Mouse (Mus musculus) heart, embryonic 15.5 days (tissue): ENCODE results near the gene Syngr2. TPM values are rescaled to one million over a fixed set of nuclear protein-coding genes. Genes with fewer than 3 reads are reported as not detected.
"Not testable (repeated sequence)": the region's sequence is repeated elsewhere in the genome, so short reads cannot be mapped to it uniquely, and the experiment has no call there.

Experiments
- ATAC-seq: fragments of 200-750 bp; cut with Nextera tagmentation; replicated peaks from 2 replicates; pipeline ENCODE4 v1.8.0; 2017; ENCODE audit warnings: low read depth, moderate TSS enrichment; ENCODE audit not compliant: insufficient number of reproducible peaks, insufficient read depth, low FRiP score
- H3K27ac ChIP-seq: fragments of 300-500 bp; sonication (generic); 2 replicates; pipeline ENCODE4 v1.5.1; 2015; ENCODE audit warnings: mild to moderate bottlenecking, inconsistent platforms
- H3K27me3 ChIP-seq: fragments of 300-500 bp; sonication (generic); 2 replicates; pipeline ENCODE4 v1.6.1; 2015; ENCODE audit warnings: inconsistent platforms
- H3K36me3 ChIP-seq: fragments of 300-500 bp; sonication (generic); 2 replicates; pipeline ENCODE4 v1.6.1; 2015; ENCODE audit warnings: mild to moderate bottlenecking, inconsistent platforms
- H3K4me1 ChIP-seq: fragments of 300-500 bp; sonication (generic); replicated peaks from 2 replicates; pipeline ENCODE4 v1.6.1; 2015; ENCODE audit warnings: inconsistent platforms
- H3K4me2 ChIP-seq: fragments of 300-500 bp; sonication (generic); 2 replicates; pipeline ENCODE4 v1.6.1; 2015; ENCODE audit warnings: inconsistent platforms, mild to moderate bottlenecking, moderate library complexity
- H3K4me3 ChIP-seq: fragments of 300-500 bp; sonication (generic); 2 replicates; pipeline ENCODE4 v1.5.1; 2015; ENCODE audit warnings: mild to moderate bottlenecking, inconsistent platforms
- H3K9ac ChIP-seq: fragments of 300-500 bp; sonication (generic); 2 replicates; pipeline ENCODE4 v1.6.1; 2015; ENCODE audit warnings: mild to moderate bottlenecking, inconsistent platforms
- H3K9me3 ChIP-seq: fragments of 300-500 bp; sonication (generic); replicated peaks from 2 replicates; pipeline ENCODE4 v1.6.1; 2016; ENCODE audit warnings: inconsistent platforms
- WGBS: fragments of 180-500 bp; shearing (Covaris S2); methylation state at CpG from one replicate; pipeline ENCODE4 v1.1.7; 2015; ENCODE audit warnings: mixed read lengths; 5-methylcytosine and 5-hydroxymethylcytosine counted together
- polyA plus RNA-seq: library from polyadenylated mRNA; unstranded; fragments of >200 nt; fragmentation: Nextera tagmentation; extraction: Ambion mirVana; gene quantifications from 2 replicates; pipeline ENCODE4 v1.2.1, GENCODE M21; 2015

The Syngr2 gene
- polyA plus RNA-seq, 1 experiment from 2014 or later = 84.6 TPM

DNA sequence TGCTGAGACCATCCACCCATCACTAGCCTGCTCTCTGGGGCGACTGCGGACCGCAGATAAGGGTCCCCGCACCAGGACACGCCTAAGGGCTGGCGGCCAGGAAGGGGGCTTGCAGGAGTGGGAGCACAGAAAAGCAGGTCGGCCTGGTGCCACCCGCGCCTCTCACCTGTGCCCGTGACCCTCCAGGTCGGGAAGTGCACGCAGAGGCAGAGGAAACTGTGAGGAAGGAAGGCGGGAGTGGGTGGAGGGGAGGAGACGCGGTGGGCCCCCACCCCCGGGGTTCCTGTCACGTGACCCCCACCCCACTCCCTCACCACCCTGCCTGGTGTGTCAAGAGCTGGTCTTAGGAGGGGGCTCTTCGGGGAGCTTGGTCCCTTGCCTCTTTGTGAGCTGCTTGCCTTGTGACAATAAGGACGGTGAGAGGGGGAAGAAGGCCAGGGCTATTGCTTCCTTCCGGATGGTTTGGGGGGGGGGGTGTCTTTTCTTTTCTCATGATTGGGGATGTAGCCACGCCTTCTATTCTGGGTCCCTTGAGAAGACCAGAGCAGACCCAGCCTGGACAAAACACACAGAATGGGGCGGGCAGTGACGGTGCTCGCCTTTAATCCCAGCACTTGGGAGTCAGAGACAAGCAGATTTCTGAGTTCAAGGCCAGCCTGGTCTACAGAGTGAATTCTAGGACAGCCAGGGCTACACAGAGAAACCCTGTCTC, 27.3 kb upstream of the Syngr2 start, which contains the start of the genes Tmc8 and Tmc6:
Gene Tmc8, plus strand, starts transcription at position 84 of the 712 bp plus-strand sequence.
Gene Tmc6, minus strand, starts transcription at position 206 of the 712 bp plus-strand sequence.
- Histone ChIP-seq H3K27ac (peak within 1 kb of the TSS; percentile 92), H3K4me2 (peak within 1 kb of the TSS; percentile 96), H3K36me3 (peaks cover 1% of the 10 kb centered on the region; the same call in 1 of the 2 replicates), H3K4me1 (peaks cover 63% of the 10 kb centered on the region), H3K27me3 (no peaks in the 10 kb centered on the region; the same call in 1 of the 2 replicates), H3K4me3 (peak within 1 kb of the TSS; percentile 61), H3K9me3 (no peaks in the 10 kb centered on the region), H3K9ac (peak within 1 kb of the TSS; percentile 62)
- no peak; the same call in 1 of the 2 replicates for ATAC-seq
- 37% methylated on average over 24 of the region's 24 CpGs for WGBS

DNA sequence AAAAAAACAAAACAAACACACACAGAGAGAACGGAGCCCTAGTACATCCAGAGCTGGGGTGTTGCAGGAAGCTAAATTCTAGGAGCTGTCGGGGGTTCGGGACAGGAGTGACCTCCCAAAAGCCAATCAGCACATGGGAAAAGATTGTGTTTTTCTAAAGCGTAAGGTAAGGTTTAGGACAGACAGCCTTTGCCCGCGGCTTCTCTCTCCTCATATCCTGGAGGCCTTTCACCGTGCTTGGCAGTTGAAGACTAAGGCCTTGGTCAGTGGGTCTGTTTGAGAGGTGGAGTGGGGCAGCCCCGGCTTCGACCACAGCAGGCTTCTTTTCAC, 26.8 kb upstream of the Syngr2 start:
- Histone ChIP-seq H3K4me3 (peak overlapping the region; percentile 61), H3K4me1 (peaks cover 59% of the 10 kb centered on the region)
- no peak for ATAC-seq

DNA sequence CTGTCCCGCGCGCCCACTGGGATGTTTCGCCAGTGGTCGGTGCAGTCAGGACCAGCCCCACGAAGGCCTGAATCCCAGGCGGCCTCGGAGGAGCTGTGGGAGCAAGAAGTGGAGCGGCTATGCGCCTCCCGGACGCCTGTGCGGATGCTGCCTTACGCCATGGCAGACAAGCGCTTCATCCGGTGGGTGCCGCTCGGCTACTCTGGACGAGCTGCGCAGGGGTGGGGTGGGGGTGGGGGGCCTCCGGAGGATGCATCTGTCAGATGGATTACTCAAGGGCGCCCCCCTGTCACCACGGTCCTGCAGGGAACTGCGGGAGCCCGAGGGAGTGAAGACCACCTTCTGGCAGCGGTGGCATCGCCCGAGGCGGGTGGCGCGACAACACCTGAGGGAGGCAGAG, 26.4 kb upstream of the Syngr2 start:
- WGBS = 3% methylated on average over 31 of the region's 31 CpGs
- peaks cover 56% of the 10 kb centered on the region for H3K4me1 ChIP-seq
- H3K27ac ChIP-seq = peak overlapping the region; percentile 92
- no peaks in the 10 kb centered on the region; the same call in 1 of the 2 replicates for H3K36me3 ChIP-seq
- peak overlapping the region; percentile 11 for H3K9ac ChIP-seq
- no peaks in the 10 kb centered on the region; the same call in 1 of the 2 replicates for H3K27me3 ChIP-seq
- peak; percentile 11; the same call in 1 of the 2 replicates for ATAC-seq
- peak overlapping the region; percentile 96 for H3K4me2 ChIP-seq
- H3K9me3 ChIP-seq = no peaks in the 10 kb centered on the region
- peak overlapping the region; percentile 61 for H3K4me3 ChIP-seq

More for the DNA sequence above, 26.8 kb upstream of the Syngr2 start:
- no peaks in the 10 kb centered on the region; the same call in 1 of the 2 replicates for H3K36me3 ChIP-seq
- peak overlapping the region; percentile 11 for H3K9ac ChIP-seq
- H3K9me3 ChIP-seq = no peaks in the 10 kb centered on the region
- peak overlapping the region; percentile 92 for H3K27ac ChIP-seq
- 48% methylated on average over 9 of the region's 9 CpGs for WGBS
- H3K27me3 ChIP-seq = no peaks in the 10 kb centered on the region; the same call in 1 of the 2 replicates
- peak overlapping the region; percentile 96 for H3K4me2 ChIP-seq

DNA sequence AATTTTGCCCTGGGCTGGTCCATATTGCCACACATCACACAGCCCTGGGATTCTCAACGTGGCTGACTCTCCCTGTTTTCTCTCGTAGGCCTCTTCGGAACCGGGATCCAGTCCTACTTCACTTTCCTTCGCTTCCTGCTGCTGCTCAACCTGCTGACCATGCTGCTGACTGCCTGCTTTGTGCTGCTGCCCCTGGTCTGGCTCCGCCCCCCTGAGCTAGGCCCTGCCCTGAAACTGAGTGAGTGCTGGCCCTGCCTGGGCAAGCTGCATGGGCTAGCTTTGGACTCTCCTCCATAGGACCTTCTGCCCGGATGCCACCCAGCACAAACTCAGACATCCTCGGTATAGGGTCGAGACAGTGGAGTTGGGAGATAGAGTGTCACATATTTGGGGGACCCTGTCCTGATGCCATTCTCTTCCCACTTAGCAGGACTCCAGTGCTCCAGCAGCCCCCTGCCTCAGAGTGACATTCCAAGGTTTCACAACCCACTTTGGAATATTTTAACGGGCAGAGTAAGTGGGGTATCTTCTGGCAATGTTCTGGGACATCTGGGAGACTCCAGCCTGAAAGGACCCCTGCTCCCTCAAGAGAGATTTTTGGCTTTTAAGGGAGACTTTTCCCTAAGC, 25.7 kb upstream of the Syngr2 start:
- Histone ChIP-seq H3K4me1 (peaks cover 49% of the 10 kb centered on the region), H3K9me3 (no peaks in the 10 kb centered on the region), H3K27me3 (no peaks in the 10 kb centered on the region; the same call in 1 of the 2 replicates), H3K4me2 (peak overlapping the region; percentile 96), H3K9ac (no peak overlapping the region), H3K27ac (peak overlapping the region; percentile 39), H3K4me3 (peak overlapping the region; percentile 61), H3K36me3 (no peaks in the 10 kb centered on the region)
- no peak for ATAC-seq
- WGBS = 44% methylated on average over 10 of the region's 10 CpGs

DNA sequence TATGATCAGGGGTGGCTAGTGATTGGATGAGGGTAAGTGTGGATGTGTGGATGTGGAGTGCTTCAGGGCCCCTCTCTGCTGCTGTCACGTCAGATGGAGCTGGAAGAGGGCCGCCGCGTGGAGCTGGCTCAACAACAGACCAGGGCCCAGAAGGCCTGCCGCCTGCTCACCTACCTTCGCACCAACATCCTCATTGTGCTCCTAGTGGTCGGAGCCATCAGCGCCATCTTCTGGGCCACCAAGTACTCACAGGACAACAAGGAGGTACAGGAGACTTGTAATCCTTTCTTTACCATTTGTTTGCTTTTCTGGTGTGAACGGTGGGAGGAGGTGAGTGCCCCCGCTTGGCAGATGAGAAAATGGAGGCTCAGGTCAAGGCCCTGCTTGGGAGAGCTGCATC, 23.2 kb upstream of the Syngr2 start:
- no peak for ATAC-seq
- Histone ChIP-seq H3K27ac (no peak overlapping the region), H3K9ac (no peak overlapping the region), H3K27me3 (peaks cover 1% of the 10 kb centered on the region), H3K36me3 (no peaks in the 10 kb centered on the region), H3K4me1 (peaks cover 36% of the 10 kb centered on the region), H3K9me3 (no peaks in the 10 kb centered on the region), H3K4me2 (no peak overlapping the region), H3K4me3 (no peak overlapping the region)
- WGBS = 16% methylated on average over 10 of the region's 10 CpGs

DNA sequence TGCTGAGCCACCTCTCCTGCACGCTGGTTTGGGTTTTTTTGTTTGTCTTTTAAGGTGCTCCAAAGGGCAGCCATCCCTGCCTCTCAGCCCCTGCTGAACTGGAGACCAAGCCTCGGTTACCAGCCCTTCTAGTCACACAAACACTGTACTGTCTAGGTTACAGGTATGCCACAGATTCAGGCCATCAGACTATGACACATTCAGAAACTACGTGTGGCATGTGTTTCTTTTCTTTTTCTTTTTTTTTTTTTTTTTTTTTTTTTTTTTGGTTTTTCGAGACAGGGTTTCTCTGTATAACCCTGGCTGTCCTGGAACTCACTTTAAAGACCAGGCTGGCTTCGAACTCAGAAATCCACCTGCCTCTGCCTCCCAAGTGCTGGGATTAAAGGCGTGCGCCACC, 21.0 kb upstream of the Syngr2 start:
- peaks cover 25% of the 10 kb centered on the region for H3K4me1 ChIP-seq
- H3K4me3 ChIP-seq, ATAC-seq, H3K36me3 ChIP-seq, H3K9me3 ChIP-seq, H3K27me3 ChIP-seq, H3K4me2 ChIP-seq, H3K9ac ChIP-seq, H3K27ac ChIP-seq: not testable (repeated sequence)
- 79% methylated on average over 7 of the region's 7 CpGs for WGBS

DNA sequence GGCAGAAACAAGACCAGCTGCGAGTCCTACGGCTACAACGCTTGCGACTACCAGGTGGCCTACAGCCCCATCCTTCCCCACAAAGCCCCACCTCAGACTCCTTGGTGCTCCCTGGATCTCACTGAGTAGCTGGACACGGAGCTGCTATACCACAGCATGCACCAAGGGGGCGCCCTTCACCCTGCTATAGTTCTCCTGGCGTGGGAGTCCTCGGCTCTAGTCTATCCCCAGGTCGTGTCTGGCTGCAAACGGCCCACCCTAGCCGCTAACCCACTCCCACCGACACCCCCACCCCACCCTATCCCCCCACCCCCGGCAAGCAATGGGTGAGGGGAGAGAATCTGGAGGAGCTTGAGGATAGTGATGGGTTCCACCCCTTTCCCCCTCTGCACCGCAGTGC, 19.2 kb upstream of the Syngr2 start:
- peaks cover 25% of the 10 kb centered on the region for H3K4me1 ChIP-seq
- H3K27me3 ChIP-seq = peaks cover 8% of the 10 kb centered on the region; the same call in 1 of the 2 replicates
- peak; percentile 41 for ATAC-seq
- no peak overlapping the region for H3K9ac ChIP-seq
- peak overlapping the region; percentile 54 for H3K4me2 ChIP-seq
- peak overlapping the region; percentile 16 for H3K4me3 ChIP-seq
- H3K9me3 ChIP-seq = no peaks in the 10 kb centered on the region
- 6% methylated on average over 14 of the region's 14 CpGs for WGBS
- no peak overlapping the region for H3K27ac ChIP-seq
- H3K36me3 ChIP-seq = no peaks in the 10 kb centered on the region

DNA sequence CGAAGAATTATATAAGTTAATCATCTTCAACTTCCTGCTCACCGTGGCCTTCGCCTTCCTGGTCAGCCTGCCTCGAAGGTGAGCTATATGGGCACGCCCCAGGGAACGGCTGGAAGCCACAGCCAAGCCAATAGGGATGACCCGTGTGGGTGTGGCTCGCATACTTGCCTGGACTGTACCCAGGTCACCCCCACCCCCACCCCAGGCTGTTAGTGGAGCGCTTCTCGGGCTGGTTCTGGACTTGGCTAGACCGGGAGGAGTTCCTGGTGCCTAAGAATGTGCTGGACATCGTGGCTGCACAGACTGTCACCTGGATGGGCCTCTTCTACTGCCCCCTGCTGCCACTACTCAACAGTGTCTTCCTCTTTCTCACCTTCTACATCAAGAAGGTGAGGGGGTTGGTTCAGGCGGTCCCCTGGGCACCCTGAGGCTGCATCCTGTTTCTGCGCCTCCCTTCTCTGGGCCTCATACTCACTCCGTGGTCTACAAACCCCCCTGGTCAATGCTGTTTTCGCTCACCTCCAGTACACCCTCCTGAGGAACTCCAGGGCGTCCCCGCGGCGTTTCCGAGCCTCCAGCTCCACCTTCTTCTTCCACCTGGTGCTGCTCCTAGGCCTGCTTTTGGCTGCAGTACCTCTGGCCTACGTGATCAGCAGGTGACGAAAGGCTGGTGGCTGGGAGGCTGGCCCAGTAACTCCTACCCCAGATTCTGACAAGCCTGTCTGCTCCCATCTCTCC, 18.6 kb upstream of the Syngr2 start:
- no peak overlapping the region for H3K27ac ChIP-seq
- H3K4me1 ChIP-seq = peaks cover 25% of the 10 kb centered on the region
- no peaks in the 10 kb centered on the region for H3K9me3 ChIP-seq
- H3K27me3 ChIP-seq = peaks cover 8% of the 10 kb centered on the region; the same call in 1 of the 2 replicates
- ATAC-seq = peak; percentile 31
- H3K36me3 ChIP-seq = no peaks in the 10 kb centered on the region
- 37% methylated on average over 23 of the region's 23 CpGs for WGBS
- peak overlapping the region; percentile 16 for H3K4me3 ChIP-seq
- peak overlapping the region; percentile 54 for H3K4me2 ChIP-seq
- no peak overlapping the region for H3K9ac ChIP-seq

DNA sequence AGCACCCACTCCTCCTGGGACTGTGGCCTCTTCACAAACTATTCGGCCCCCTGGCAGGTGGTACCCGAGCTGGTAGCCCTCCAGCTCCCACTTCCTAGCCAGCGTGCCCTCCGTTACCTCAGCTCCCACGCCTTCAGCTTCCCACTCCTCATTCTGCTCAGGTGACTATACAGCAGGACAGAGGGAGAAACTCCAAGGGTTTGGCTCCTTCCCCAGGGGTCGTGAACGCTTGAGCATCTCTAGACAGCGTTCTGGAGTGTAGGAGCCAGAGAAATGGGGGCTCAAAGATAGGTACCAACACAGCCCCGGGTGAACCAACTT, 18.1 kb upstream of the Syngr2 start:
- no peaks in the 10 kb centered on the region for H3K9me3 ChIP-seq
- ATAC-seq = no peak
- H3K27ac ChIP-seq = no peak overlapping the region
- 79% methylated on average over 9 of the region's 9 CpGs for WGBS
- no peak overlapping the region for H3K4me3 ChIP-seq
- H3K36me3 ChIP-seq = no peaks in the 10 kb centered on the region
- H3K4me1 ChIP-seq = peaks cover 22% of the 10 kb centered on the region
- no peak overlapping the region for H3K9ac ChIP-seq
- H3K27me3 ChIP-seq = peaks cover 8% of the 10 kb centered on the region; the same call in 1 of the 2 replicates
- H3K4me2 ChIP-seq = no peak overlapping the region

DNA sequence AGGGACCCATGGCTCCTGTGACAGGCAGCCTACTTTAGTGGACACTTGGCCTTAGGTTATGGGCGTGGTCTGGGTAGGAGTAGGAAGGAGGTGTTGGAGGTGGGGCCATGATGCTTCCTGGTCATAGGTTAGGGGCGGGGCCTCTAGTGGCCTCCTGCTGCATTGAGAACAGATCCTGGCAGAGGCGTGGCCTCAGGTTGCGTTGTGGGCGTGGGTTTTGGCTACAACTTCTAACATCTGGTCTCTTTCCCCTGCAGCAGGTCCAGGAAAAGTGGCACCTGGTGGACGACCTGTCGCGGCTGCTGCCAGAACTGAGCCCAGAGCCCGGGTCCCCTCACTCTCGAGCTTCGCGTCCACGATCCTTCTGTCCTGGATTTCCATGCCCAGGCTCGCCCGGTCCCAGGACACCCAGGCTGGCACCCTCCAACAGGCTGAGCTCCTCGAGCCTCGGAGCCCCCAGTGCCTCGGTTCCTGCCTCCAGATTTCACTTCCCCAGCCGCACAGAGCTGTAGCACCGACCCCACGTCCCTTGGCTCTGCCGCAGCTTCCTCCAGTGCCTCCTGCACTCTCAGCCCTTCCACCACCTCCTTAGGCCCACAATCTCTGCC, 17.1 kb upstream of the Syngr2 start:
- H3K4me3 ChIP-seq = peak overlapping the region; percentile 25

More for the DNA sequence above, 17.1 kb upstream of the Syngr2 start:
- Histone ChIP-seq H3K9me3 (no peaks in the 10 kb centered on the region), H3K27ac (no peak overlapping the region), H3K9ac (peak overlapping the region; percentile 18; the same call in 1 of the 2 replicates), H3K4me2 (peak overlapping the region; percentile 62), H3K4me1 (peaks cover 23% of the 10 kb centered on the region), H3K36me3 (no peaks in the 10 kb centered on the region), H3K27me3 (peaks cover 8% of the 10 kb centered on the region; the same call in 1 of the 2 replicates)
- 9% methylated on average over 22 of the region's 22 CpGs for WGBS
- peak; percentile 43; the same call in 1 of the 2 replicates for ATAC-seq
